Mouse (Mus musculus) liver, postnatal 0 days (tissue): ENCODE data around the gene Cryl1. TPM values are rescaled to one million over a fixed set of nuclear protein-coding genes. Genes with fewer than 3 reads are reported as not detected.

ENCODE experiments used
- ATAC-seq: fragments of 200-750 bp; cut with Nextera tagmentation; 2 replicates; pipeline ENCODE4 v1.8.0; 2017; ENCODE audit warnings: mild to moderate bottlenecking, moderate library complexity
- DNase-seq: peaks from one replicate; pipeline ENCODE4 v3.0.0-alpha.2; 2016
- H3K27ac ChIP-seq: fragments of 300-500 bp; sonication (generic); 2 replicates; pipeline ENCODE4 v1.5.1; 2014; ENCODE audit warnings: antibody characterized with exemption, moderate library complexity, mild to moderate bottlenecking, low read depth
- H3K27me3 ChIP-seq: fragments of 300-500 bp; sonication (generic); 2 replicates; pipeline ENCODE4 v1.6.1; 2014; ENCODE audit warnings: low read length, control low read depth, mixed read lengths; ENCODE audit not compliant: insufficient read depth
- H3K36me3 ChIP-seq: fragments of 300-500 bp; sonication (generic); replicated peaks from 2 replicates; pipeline ENCODE4 v1.6.1; 2014; ENCODE audit warnings: mild to moderate bottlenecking, control low read depth, low read length, moderate library complexity, mixed read lengths; ENCODE audit not compliant: insufficient read depth
- H3K4me1 ChIP-seq: fragments of 300-500 bp; sonication (generic); 2 replicates; pipeline ENCODE4 v1.6.1; 2014; ENCODE audit warnings: antibody characterized with exemption, mild to moderate bottlenecking, control low read depth; ENCODE audit not compliant: insufficient read depth
- H3K4me2 ChIP-seq: fragments of 300-500 bp; sonication (generic); 2 replicates; pipeline ENCODE4 v1.6.1; 2014; ENCODE audit warnings: low read depth, mild to moderate bottlenecking, low read length, moderate library complexity, mixed read lengths
- H3K4me3 ChIP-seq: fragments of 300-500 bp; sonication (generic); 2 replicates; pipeline ENCODE4 v1.5.1; 2014; ENCODE audit warnings: low read depth, low read length
- H3K9ac ChIP-seq: fragments of 300-500 bp; sonication (generic); replicated peaks from 2 replicates; pipeline ENCODE4 v1.6.1; 2014; ENCODE audit warnings: mild to moderate bottlenecking, moderate library complexity
- H3K9me3 ChIP-seq: fragments of 300-500 bp; sonication (generic); 2 replicates; pipeline ENCODE4 v1.6.1; 2016; ENCODE audit warnings: mild to moderate bottlenecking, control low read depth, low read length, mixed read lengths
- CTCF ChIP-seq: sonication (generic); IDR thresholded peaks from 2 replicates; pipeline ENCODE4 v1.5.1; 2016; ENCODE audit warnings: antibody characterized with exemption, low read depth
- EP300 ChIP-seq: IDR thresholded peaks from 2 replicates; pipeline ENCODE4 v1.6.1; 2016; ENCODE audit warnings: antibody characterized with exemption, low read depth, mild to moderate bottlenecking
- WGBS: fragments of 180-500 bp; shearing (Covaris S2); extraction: QIAGEN DNeasy Blood & Tissue Kit; methylation state at CpG from one replicate; pipeline ENCODE4 v1.1.7; 2014; ENCODE audit not compliant: insufficient replicate concordance; 5-methylcytosine and 5-hydroxymethylcytosine counted together
- polyA plus RNA-seq: library from polyadenylated mRNA; unstranded; fragments of >200 nt; fragmentation: Nextera tagmentation; extraction: Ambion mirVana; gene quantifications from 2 replicates; pipeline ENCODE4 v1.2.1, GENCODE M21; 2015

Cryl1 gene
- polyA plus RNA-seq, 1 experiment from 2014 or later = 6.7 TPM

- TF ChIP-seq EP300 = no peak
- TF ChIP-seq CTCF = peak; percentile 50
Measured at GRCm38 (mm10) chr14:57334833-57335232, 63.5 kb downstream of the Cryl1 start.

GRCm38 (mm10) chr14:57332503-57332902, 65.8 kb downstream of the Cryl1 start:
- no peak overlapping the region for H3K27ac ChIP-seq
- DNase-seq = no peak
- no peak for ATAC-seq
- no peaks in the 10 kb centered on the region for H3K27me3 ChIP-seq
- H3K4me3 ChIP-seq = no peak overlapping the region
- no peak overlapping the region for H3K4me2 ChIP-seq
- no peaks in the 10 kb centered on the region for H3K4me1 ChIP-seq
- H3K9ac ChIP-seq = no peak overlapping the region
- no peaks in the 10 kb centered on the region for H3K36me3 ChIP-seq
- no peaks in the 10 kb centered on the region for H3K9me3 ChIP-seq
- TF ChIP-seq CTCF (0 out of 2 replicates have a peak, but pooled peaks have one; percentile 12), EP300 (no peak)
- 60% methylated on average over 8 of the region's 8 CpGs for WGBS

More at GRCm38 (mm10) chr14:57334833-57335232, 63.5 kb downstream of the Cryl1 start:
- Histone ChIP-seq H3K9me3 (no peaks in the 10 kb centered on the region), H3K27ac (no peak overlapping the region), H3K4me2 (no peak overlapping the region), H3K4me3 (no peak overlapping the region), H3K9ac (no peak overlapping the region), H3K4me1 (no peaks in the 10 kb centered on the region), H3K27me3 (no peaks in the 10 kb centered on the region), H3K36me3 (no peaks in the 10 kb centered on the region)
- 71% methylated on average over 6 of the region's 6 CpGs for WGBS
- ATAC-seq = no peak
- DNase-seq = no peak

- no peak overlapping the region for H3K9ac ChIP-seq
- ATAC-seq (no peak), DNase-seq (no peak)
- no peak for TF ChIP-seq EP300
- TF ChIP-seq CTCF = no peak
- H3K36me3 ChIP-seq = no peaks in the 10 kb centered on the region
- H3K27me3 ChIP-seq = no peaks in the 10 kb centered on the region
- no peak overlapping the region for H3K4me2 ChIP-seq
- 78% methylated on average over 10 of the region's 10 CpGs for WGBS
- no peak overlapping the region for H3K4me3 ChIP-seq
- H3K4me1 ChIP-seq = no peaks in the 10 kb centered on the region
- H3K9me3 ChIP-seq = no peaks in the 10 kb centered on the region
- no peak overlapping the region for H3K27ac ChIP-seq
Measured at GRCm38 (mm10) chr14:57331097-57331496, 67.2 kb downstream of the Cryl1 start.

DNA sequence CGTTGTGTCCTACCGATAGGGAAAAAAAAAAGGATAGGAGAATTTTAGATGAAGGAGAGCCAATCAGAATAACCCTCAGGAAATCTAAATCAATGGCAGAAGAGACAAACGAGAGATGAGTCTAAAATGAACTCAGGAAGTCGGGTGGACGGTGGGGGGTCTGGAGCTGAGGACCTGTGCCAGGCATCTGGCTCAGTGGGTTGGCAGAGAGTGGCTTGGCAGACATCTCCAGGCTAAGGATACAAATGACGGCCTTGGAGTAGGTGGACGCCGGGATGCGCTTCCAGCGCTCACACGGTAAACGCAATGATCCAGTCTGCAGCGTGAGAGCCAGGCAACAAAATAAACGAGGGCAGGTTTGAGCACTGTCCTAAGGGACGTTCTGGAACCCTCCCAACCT, 68.7 kb downstream of the Cryl1 start:
- H3K36me3 ChIP-seq = no peaks in the 10 kb centered on the region
- no peaks in the 10 kb centered on the region for H3K9me3 ChIP-seq
- H3K27me3 ChIP-seq = no peaks in the 10 kb centered on the region
- H3K27ac ChIP-seq = no peak overlapping the region
- DNase-seq (no peak), ATAC-seq (no peak)
- H3K9ac ChIP-seq = no peak overlapping the region
- H3K4me1 ChIP-seq = no peaks in the 10 kb centered on the region
- H3K4me2 ChIP-seq = no peak overlapping the region
- TF ChIP-seq CTCF (no peak), EP300 (no peak)
- H3K4me3 ChIP-seq = no peak overlapping the region
- WGBS = 85% methylated on average over 15 of the region's 15 CpGs

GRCm38 (mm10) chr14:57326771-57327170, 71.6 kb downstream of the Cryl1 start:
- TF ChIP-seq EP300 = no peak
- TF ChIP-seq CTCF = no peak
- no peak overlapping the region for H3K4me2 ChIP-seq
- 86% methylated on average over 6 of the region's 6 CpGs for WGBS
- H3K4me3 ChIP-seq = no peak overlapping the region
- no peak for DNase-seq
- ATAC-seq = no peak
- H3K4me1 ChIP-seq = no peaks in the 10 kb centered on the region
- H3K9ac ChIP-seq = no peak overlapping the region
- no peaks in the 10 kb centered on the region for H3K9me3 ChIP-seq
- no peak overlapping the region for H3K27ac ChIP-seq
- H3K36me3 ChIP-seq = no peaks in the 10 kb centered on the region
- H3K27me3 ChIP-seq = no peaks in the 10 kb centered on the region

- Histone ChIP-seq H3K27ac (no peak overlapping the region), H3K9ac (no peak overlapping the region), H3K36me3 (no peaks in the 10 kb centered on the region), H3K9me3 (no peaks in the 10 kb centered on the region), H3K4me2 (no peak overlapping the region), H3K27me3 (no peaks in the 10 kb centered on the region), H3K4me3 (no peak overlapping the region), H3K4me1 (no peaks in the 10 kb centered on the region)
- ATAC-seq = no peak
- DNase-seq = no peak
- WGBS = 71% methylated on average over 1 of the region's 1 CpGs
- no peak for TF ChIP-seq CTCF
- no peak for TF ChIP-seq EP300
Measured at GRCm38 (mm10) chr14:57318812-57319211, 79.5 kb downstream of the Cryl1 start.
